Mouse (Mus musculus): ENCODE measurements at regions not wholly inside any gene's neighbourhood (a gene's known extent, or its start where the extent isn't known, plus 50 kb on each side); places are given as distances from the start of the nearest gene placed in this dataset.
A peak's percentile ranks its signal among the peaks of the same experiment; 100 is the strongest.

DNA sequence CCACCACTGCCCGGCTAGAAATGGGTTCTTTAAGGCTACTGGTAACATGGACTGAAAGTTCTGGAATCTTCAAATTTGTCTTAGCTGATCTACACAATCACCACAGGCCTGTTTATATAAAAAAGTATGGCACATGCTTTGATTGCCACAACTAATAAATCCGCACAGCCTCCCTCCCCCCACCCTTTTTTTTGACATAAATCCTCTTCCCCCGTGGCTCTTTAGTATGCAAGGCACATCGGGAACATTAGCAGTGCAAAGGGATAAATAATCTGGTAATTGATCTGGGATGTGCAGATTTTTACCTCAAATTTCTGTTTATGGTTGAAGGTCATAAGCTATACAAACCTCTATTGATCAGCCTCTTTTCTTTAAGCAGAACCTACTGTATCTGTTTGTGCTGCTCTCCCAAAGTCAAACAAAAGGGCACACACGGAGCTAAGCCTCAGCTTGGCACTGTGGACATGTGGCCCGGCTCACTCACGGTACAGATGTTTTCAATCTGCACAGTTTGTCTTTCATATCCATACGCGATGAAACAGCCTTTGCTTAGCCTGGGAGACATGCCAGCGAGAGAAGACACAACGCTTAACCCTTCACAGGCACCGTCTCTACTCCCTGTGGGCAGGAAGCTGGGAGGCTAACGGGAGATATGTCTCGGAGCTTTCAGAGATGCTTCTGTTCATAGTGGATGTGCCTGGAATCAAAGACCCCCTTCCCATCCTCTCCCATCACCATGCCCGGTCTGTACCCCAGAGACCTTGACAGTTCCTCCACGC lies 235.3 kb upstream of the Maf start:
- 48% methylated on average over 16 of the region's 16 CpGs for WGBS
- H3K4me2 ChIP-seq (replicated peaks; ENCODE audit: low read depth) = peak overlapping the region; percentile 28; the same call in 1 of the 2 replicates
- no peak overlapping the region for H3K9ac ChIP-seq (ENCODE audit: low read depth, low read length)
- H3K27me3 ChIP-seq (replicated peaks; ENCODE audit: control insufficient read depth, insufficient read depth, low read length) = no peaks in the 10 kb centered on the region
- H3K36me3 ChIP-seq (ENCODE audit: control insufficient read depth, insufficient read depth) = no peaks in the 10 kb centered on the region
- no peak for ATAC-seq
- no peak overlapping the region for H3K27ac ChIP-seq (ENCODE audit: low read depth, low read length)
- TF ChIP-seq CTCF (IDR thresholded peaks at IDR 0.05; ENCODE audit: low read depth) = no peak
- no peak overlapping the region for H3K4me3 ChIP-seq (ENCODE audit: low read depth, low read length)
- H3K9me3 ChIP-seq (ENCODE audit: control insufficient read depth) = no peaks in the 10 kb centered on the region
- H3K4me1 ChIP-seq (replicated peaks; ENCODE audit: control insufficient read depth, insufficient read depth, low read length) = no peaks in the 10 kb centered on the region

DNA sequence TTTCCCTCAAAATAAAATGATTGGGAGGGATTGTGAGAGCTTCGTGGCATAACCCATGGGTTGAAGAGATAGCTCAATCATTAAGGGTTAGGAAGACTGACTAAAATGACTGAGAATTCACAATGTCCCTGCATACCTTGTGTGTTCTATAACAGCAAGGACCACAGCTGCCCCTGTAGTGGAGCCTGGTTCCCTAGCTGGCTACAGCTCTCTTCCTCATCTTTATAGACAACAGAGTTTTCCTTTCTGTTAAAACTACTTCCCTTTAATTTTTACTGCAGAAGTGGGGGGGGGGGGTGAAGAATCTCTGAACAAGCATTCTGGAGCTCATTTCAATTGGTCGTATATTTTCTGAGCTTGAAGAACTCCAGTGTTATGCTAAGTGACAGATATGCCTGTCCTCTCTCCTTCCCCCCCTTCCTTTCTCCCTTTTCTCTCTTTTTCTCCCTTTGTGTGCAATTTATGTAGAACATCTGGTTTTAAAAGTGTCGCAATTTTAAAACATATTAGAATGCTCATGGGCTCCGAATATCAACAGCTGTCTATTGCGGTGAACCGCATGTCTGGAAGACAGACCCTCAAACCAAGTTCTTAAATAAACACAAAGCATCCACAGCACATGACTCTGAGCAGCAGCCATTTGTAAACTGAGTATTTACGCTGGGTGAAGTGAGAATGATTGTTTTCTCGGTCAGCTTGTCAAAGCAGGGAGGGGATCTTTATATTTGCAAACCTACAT lies 222.0 kb upstream of the Maf start:
- no peak for ATAC-seq
- no peak overlapping the region for H3K27ac ChIP-seq (ENCODE audit: low read depth, low read length)

DNA sequence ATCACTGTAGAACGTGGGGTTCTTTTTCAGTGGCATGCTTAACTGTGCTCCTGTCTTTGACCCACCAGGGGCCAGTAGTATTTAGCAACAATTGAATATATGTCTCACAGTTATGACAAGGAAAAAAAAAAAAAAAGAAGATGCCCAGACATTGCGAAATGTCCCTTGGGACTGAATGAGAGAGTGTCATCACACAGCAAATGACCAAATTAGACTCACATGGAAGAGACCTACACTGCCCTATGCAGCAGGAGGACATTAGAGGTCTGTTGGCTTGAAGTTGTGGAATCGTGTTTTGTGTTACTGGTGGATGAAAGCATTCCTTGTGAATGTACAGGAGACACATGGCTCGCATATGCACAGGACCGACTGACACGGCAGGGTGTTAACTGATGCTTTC lies 214.3 kb upstream of the Maf start:
- Histone ChIP-seq H3K4me2 (replicated peaks; ENCODE audit: low read depth) (no peak overlapping the region), H3K27me3 (replicated peaks; ENCODE audit: control insufficient read depth, insufficient read depth, low read length) (no peaks in the 10 kb centered on the region), H3K9ac (ENCODE audit: low read depth, low read length) (no peak overlapping the region), H3K36me3 (ENCODE audit: control insufficient read depth, insufficient read depth) (no peaks in the 10 kb centered on the region), H3K4me3 (ENCODE audit: low read depth, low read length) (no peak overlapping the region), H3K27ac (ENCODE audit: low read depth, low read length) (no peak overlapping the region), H3K4me1 (replicated peaks; ENCODE audit: control insufficient read depth, insufficient read depth, low read length) (no peaks in the 10 kb centered on the region), H3K9me3 (ENCODE audit: control insufficient read depth) (no peaks in the 10 kb centered on the region)
- no peak for TF ChIP-seq CTCF (IDR thresholded peaks at IDR 0.05; ENCODE audit: low read depth)
- 89% methylated on average over 6 of the region's 6 CpGs for WGBS
- no peak for ATAC-seq

More for the DNA sequence above, 222.0 kb upstream of the Maf start:
- Histone ChIP-seq H3K4me3 (ENCODE audit: low read depth, low read length) (no peak overlapping the region), H3K9ac (ENCODE audit: low read depth, low read length) (no peak overlapping the region), H3K9me3 (ENCODE audit: control insufficient read depth) (no peaks in the 10 kb centered on the region), H3K4me1 (replicated peaks; ENCODE audit: control insufficient read depth, insufficient read depth, low read length) (no peaks in the 10 kb centered on the region), H3K27me3 (replicated peaks; ENCODE audit: control insufficient read depth, insufficient read depth, low read length) (no peaks in the 10 kb centered on the region), H3K36me3 (ENCODE audit: control insufficient read depth, insufficient read depth) (no peaks in the 10 kb centered on the region), H3K4me2 (replicated peaks; ENCODE audit: low read depth) (no peak overlapping the region)
- TF ChIP-seq CTCF (IDR thresholded peaks at IDR 0.05; ENCODE audit: low read depth) = no peak
- 50% methylated on average over 8 of the region's 8 CpGs for WGBS

DNA sequence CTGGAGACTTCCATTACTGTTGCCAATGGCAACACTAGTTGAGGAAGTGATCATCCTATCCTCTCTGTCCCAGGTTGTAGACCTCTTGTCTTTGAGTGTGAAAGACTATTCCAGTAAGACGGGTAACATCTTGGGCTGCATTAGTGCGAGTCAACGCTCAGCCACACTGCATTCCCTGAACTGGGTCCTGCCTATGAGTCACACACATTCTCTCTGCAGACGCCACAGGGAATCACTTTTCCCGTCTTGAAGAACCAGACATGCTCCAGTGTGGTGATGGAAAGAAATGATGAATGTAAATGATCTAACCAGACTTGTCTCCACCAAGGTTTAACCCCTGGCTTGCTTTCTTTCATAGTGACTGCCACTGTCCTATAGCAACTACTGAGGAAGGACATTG lies 199.1 kb upstream of the Maf start:
- Histone ChIP-seq H3K4me2 (replicated peaks; ENCODE audit: low read depth) (no peak overlapping the region), H3K27ac (ENCODE audit: low read depth, low read length) (no peak overlapping the region), H3K36me3 (ENCODE audit: control insufficient read depth, insufficient read depth) (no peaks in the 10 kb centered on the region), H3K4me3 (ENCODE audit: low read depth, low read length) (no peak overlapping the region), H3K9me3 (ENCODE audit: control insufficient read depth) (no peaks in the 10 kb centered on the region), H3K9ac (ENCODE audit: low read depth, low read length) (no peak overlapping the region), H3K27me3 (replicated peaks; ENCODE audit: control insufficient read depth, insufficient read depth, low read length) (no peaks in the 10 kb centered on the region), H3K4me1 (replicated peaks; ENCODE audit: control insufficient read depth, insufficient read depth, low read length) (no peaks in the 10 kb centered on the region)
- WGBS = 88% methylated on average over 5 of the region's 5 CpGs
- ATAC-seq = no peak
- no peak for TF ChIP-seq CTCF (IDR thresholded peaks at IDR 0.05; ENCODE audit: low read depth)

DNA sequence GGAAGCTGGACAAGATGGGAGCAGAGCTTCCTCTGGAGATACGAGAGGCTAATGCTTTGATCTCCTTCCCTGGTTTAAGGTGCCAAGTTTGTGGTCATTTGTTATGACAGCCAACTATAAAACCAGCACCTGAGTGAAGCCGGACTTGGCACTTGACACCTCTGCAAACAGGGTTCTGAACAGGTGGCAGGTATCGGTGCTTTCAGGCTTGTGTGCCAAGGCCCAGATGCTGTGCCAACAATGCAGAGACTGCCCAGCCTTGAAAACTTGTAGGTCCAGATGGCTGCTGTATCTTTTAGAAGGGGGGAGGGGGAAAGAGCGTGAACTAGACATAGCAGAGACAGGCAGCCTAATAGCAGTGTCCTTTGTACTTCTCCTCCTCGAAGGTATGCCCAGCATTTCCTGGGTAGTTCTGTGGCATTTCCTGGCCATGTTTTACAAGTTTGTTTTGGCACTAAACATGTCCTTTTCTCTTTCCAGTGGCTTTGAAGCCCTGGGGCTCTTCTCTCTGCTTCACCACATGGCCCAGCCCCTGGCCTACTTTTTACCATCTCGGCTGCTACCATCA lies 196.3 kb upstream of the Maf start:
- WGBS = 69% methylated on average over 6 of the region's 6 CpGs
- 0 out of 2 replicates have a peak, but pooled peaks have one; percentile 22 for ATAC-seq
- Histone ChIP-seq H3K27me3 (replicated peaks; ENCODE audit: control insufficient read depth, insufficient read depth, low read length) (no peaks in the 10 kb centered on the region), H3K4me1 (replicated peaks; ENCODE audit: control insufficient read depth, insufficient read depth, low read length) (no peaks in the 10 kb centered on the region), H3K9me3 (ENCODE audit: control insufficient read depth) (no peaks in the 10 kb centered on the region), H3K4me3 (ENCODE audit: low read depth, low read length) (no peak overlapping the region), H3K4me2 (replicated peaks; ENCODE audit: low read depth) (no peak overlapping the region), H3K27ac (ENCODE audit: low read depth, low read length) (no peak overlapping the region), H3K36me3 (ENCODE audit: control insufficient read depth, insufficient read depth) (no peaks in the 10 kb centered on the region), H3K9ac (ENCODE audit: low read depth, low read length) (no peak overlapping the region)
- no peak for TF ChIP-seq CTCF (IDR thresholded peaks at IDR 0.05; ENCODE audit: low read depth)

DNA sequence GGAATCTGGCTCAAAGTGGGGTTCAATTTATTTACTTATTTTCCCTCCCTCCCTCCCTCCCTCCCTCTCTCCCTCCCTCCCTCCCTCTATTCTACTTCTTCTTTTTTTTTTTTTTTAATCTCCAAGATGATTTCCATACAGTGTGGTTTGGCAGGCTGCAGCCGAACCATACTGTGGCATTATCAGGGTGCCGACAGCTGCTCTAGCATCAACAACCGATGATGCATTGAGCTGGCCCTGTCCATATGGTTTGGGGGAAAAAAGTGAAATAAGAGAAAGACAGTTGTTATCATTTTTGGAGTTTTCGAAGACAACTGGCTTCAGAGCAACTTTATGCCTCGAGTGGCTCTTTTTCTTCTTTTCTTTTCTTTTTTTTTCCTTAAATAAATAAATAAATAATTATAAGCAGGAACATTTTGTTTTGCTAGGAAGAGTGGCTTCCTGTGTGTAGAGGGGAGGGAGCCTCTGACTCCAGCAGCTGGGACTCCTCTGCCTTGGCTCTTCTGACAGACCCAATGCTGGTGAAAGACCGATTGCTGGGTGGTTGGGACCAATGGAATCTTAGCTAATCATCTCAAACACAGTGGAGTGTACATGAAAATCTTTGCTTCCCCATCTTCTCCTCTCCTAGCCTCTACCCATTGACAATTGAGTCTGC lies 190.1 kb upstream of the Maf start:
- H3K9me3 ChIP-seq (ENCODE audit: control insufficient read depth) = no peaks in the 10 kb centered on the region
- TF ChIP-seq CTCF (IDR thresholded peaks at IDR 0.05; ENCODE audit: low read depth) = no peak
- H3K27ac ChIP-seq (ENCODE audit: low read depth, low read length) = no peak overlapping the region
- H3K4me3 ChIP-seq (ENCODE audit: low read depth, low read length) = no peak overlapping the region
- no peaks in the 10 kb centered on the region for H3K4me1 ChIP-seq (replicated peaks; ENCODE audit: control insufficient read depth, insufficient read depth, low read length)
- no peak for ATAC-seq
- H3K27me3 ChIP-seq (replicated peaks; ENCODE audit: control insufficient read depth, insufficient read depth, low read length) = no peaks in the 10 kb centered on the region
- H3K36me3 ChIP-seq (ENCODE audit: control insufficient read depth, insufficient read depth) = no peaks in the 10 kb centered on the region
- H3K9ac ChIP-seq (ENCODE audit: low read depth, low read length) = no peak overlapping the region
- WGBS = 69% methylated on average over 6 of the region's 6 CpGs
- H3K4me2 ChIP-seq (replicated peaks; ENCODE audit: low read depth) = no peak overlapping the region

Measured in intestine, postnatal 0 days (tissue).